Mouse (Mus musculus) bone marrow, adult 2 months (tissue): ENCODE measurements around the gene Ost4. TPM values are rescaled to one million over a fixed set of nuclear protein-coding genes. Genes with fewer than 3 reads are reported as not detected.
A peak's percentile ranks its signal among the peaks of the same experiment; 100 is the strongest.

ENCODE experiments used
- H3K27ac ChIP-seq: fragments of 200-500 bp; 2 replicates; pipeline ENCODE4 v1.5.1; 2012; ENCODE audit warnings: low read depth, mild to moderate bottlenecking, control low read depth, inconsistent platforms, low read length; ENCODE audit not compliant: control insufficient read depth, poor library complexity, insufficient read depth
- H3K4me1 ChIP-seq: fragments of 200-500 bp; 2 replicates; pipeline ENCODE4 v1.6.1; 2011; ENCODE audit warnings: low read length; ENCODE audit not compliant: control insufficient read depth, insufficient read depth
- H3K4me3 ChIP-seq: fragments of 200-500 bp; replicated peaks from 2 replicates; pipeline ENCODE3; 2011; ENCODE audit warnings: mild to moderate bottlenecking, low read depth, low read length, control low read depth; ENCODE audit not compliant: control insufficient read depth
- CTCF ChIP-seq: fragments of 200-500 bp; IDR thresholded peaks from 2 replicates; pipeline ENCODE4 v1.5.1; 2011; ENCODE audit warnings: low read length, control low read depth; ENCODE audit not compliant: control insufficient read depth, insufficient read depth
- POLR2A ChIP-seq: fragments of 200-500 bp; IDR thresholded peaks from 2 replicates; pipeline ENCODE4 v1.6.1; 2011; ENCODE audit warnings: low read depth, mild to moderate bottlenecking, control low read depth, low read length, borderline replicate concordance; ENCODE audit not compliant: control insufficient read depth
- WGBS: fragments of 180-500 bp; shearing (Covaris S2); methylation state at CpG from one replicate; pipeline ENCODE4 v1.1.7; 2018; 5-methylcytosine and 5-hydroxymethylcytosine counted together
- polyA plus RNA-seq: library from polyadenylated mRNA; stranded (reverse); fragments of >200 nt; gene quantifications from 2 replicates; pipeline ENCODE4 v1.2.4, GENCODE M21; 2011; ENCODE audit warnings: low replicate concordance; ENCODE audit not compliant: missing spikeins, insufficient read depth, insufficient read length

Gene Ost4
- polyA plus RNA-seq, result 147 and 148 TPM in 2 replicates

DNA sequence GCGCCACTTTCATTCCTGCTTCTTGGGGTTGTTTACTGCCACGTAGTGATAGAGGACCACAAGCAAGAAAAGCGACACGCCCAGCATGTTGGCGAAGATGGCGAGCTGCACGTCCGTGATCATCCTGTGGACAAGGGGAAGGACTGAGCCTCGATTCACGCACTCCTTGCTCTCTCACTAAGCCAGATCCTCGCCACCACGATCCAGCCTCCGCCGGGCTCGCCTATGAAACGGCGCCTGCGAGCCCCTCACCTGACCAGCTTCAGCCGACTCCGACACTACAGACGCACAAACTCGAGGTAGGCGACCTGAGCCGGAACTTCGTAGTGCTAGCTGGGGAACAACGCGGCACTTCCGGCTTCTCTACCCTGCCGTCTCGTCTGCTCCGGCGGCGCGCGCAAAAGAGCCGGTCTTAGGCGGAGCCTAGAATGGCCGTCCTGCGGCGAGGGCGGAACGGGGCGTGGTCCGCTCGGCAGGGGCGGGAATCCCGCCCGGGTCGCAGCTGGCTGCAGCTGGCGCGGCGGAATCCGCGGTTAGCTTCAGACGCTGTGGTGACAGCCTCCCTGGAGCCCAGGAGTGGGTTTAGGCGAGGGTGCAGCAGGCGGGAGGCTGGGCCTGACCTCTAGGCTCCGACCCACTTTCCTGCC is at the start of gene Ost4:
TSS of gene Ost4 (minus strand) at position 376 of the 647 bp plus-strand sequence.
- WGBS, result under 1% methylated on average over 58 of the region's 58 CpGs
- TF ChIP-seq POLR2A (peak; percentile 77; the same call in 1 of the 2 replicates), CTCF (no peak)
- Histone ChIP-seq H3K4me3 (peak within 1 kb of the TSS; percentile 85), H3K27ac (peak within 1 kb of the TSS; percentile 83), H3K4me1 (peaks cover 1% of the 10 kb centered on the region; the same call in 1 of the 2 replicates)

DNA sequence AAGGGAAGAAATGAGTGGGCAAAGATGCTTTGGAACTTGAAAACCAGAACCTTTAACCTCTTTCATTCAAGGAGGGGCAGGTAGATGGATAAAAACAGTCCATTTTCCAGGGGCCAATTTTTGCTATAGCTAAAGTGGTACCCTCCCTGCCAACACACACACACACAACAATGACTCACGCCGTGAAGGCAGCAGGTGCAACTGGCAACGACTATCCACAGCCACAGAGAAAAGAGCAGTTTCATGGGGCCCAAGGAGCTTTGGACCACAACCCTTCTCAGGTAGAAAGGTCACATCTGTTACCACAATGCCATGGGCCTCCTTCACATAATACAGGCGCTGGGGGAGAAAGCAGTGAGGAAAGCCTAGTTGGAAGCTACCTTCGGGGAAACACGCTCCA is 48.2 kb upstream of the Ost4 start:
- Histone ChIP-seq H3K4me1 (peaks cover 3% of the 10 kb centered on the region), H3K4me3 (no peak overlapping the region), H3K27ac (no peak overlapping the region)
- 89% methylated on average over 6 of the region's 6 CpGs for WGBS
- TF ChIP-seq POLR2A (no peak), CTCF (no peak)

DNA sequence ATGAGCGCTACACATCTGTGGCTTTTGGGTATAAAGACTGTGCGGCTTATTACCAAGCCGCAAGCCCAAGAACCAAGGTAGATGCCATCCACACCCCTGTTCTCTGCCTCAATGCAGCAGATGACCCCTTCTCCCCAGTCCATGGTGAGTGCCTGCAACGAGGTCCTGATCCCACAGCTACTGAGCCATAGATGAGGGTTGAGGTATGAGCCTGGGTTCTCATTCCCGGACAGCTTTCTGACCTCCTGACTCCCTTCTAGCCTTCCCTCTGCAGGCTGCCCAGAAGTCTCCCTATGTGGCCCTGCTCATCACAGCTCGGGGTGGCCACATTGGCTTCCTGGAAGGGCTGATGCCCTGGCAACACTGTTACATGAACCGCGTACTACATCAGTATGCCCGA is 47.0 kb upstream of the Ost4 start:
- Histone ChIP-seq H3K4me3 (no peak overlapping the region), H3K27ac (no peak overlapping the region), H3K4me1 (peaks cover 5% of the 10 kb centered on the region)
- TF ChIP-seq CTCF (no peak), POLR2A (no peak)
- WGBS, result 90% methylated on average over 9 of the region's 9 CpGs

DNA sequence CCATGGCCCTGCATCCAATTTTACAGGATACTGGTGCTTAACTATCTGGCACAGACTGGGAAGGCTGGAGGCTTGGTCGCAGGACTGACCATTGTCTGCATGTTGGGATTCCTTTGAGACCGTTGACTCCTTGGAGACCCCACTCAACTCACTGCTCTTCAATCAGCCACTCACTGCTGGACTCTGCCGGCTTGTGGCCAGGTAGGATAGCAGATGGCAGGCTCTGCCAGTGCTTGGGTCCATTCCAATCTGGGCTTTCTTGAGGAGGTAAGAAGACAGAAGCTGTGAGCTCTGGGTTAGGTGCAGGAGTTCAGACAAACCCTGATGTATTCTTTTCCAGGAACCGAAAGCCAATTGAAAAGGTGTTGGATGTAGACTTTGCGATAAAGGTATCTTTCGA is 46.5 kb upstream of the Ost4 start:
- H3K27ac ChIP-seq, result no peak overlapping the region

DNA sequence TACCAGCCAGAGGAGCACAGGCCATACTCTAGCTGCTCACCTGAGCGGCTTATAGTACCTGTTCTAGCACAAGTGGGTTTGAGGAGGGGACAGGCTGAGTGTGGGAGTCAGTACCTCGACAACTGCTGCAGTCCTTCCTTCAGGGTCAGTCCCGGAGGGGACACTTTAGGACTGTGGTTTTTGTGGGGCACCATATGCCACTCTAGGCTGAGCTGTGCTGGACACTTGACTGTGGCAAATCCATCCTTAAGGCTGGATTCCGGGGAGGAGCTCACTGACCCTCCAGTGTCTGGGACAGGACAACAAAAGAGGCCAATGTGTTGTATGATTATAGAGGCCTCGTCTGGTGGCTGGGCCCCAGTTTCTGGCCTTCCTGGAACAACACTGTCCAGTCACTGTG is 45.0 kb upstream of the Ost4 start:
- no peak for TF ChIP-seq CTCF
- TF ChIP-seq POLR2A, result no peak
- 74% methylated on average over 5 of the region's 5 CpGs for WGBS
- H3K4me1 ChIP-seq, result peaks cover 2% of the 10 kb centered on the region

More for the DNA sequence above, 46.5 kb upstream of the Ost4 start:
- H3K4me1 ChIP-seq, result peaks cover 6% of the 10 kb centered on the region
- no peak overlapping the region for H3K4me3 ChIP-seq
- 94% methylated on average over 6 of the region's 6 CpGs for WGBS
- TF ChIP-seq POLR2A, result no peak
- TF ChIP-seq CTCF, result no peak

DNA sequence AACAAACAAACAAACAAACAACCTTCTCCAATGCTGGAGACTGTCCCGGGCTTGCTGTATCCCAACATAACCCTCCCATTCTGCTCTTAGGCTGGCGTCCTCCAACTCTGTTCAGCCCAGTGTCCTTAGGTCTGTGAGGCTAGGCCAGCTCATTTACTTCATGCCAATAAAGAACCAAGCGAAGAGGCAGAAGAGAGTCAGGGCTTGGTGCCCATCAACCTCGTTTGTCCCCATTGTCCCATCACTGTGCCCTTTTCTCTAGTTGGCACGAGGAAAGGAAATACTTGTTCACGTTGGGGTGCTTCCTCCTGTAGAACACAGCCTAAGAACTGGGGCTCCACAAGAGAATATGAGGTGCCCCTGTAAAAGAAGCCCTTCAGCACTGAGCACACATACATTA is 44.1 kb upstream of the Ost4 start:
- H3K4me1 ChIP-seq, result peaks cover 2% of the 10 kb centered on the region
- H3K4me3 ChIP-seq, result no peak overlapping the region
- no peak for TF ChIP-seq POLR2A
- H3K27ac ChIP-seq, result no peak overlapping the region
- 75% methylated on average over 6 of the region's 6 CpGs for WGBS

More for the DNA sequence above, 45.0 kb upstream of the Ost4 start:
- H3K4me3 ChIP-seq, result no peak overlapping the region
- no peak overlapping the region for H3K27ac ChIP-seq

DNA sequence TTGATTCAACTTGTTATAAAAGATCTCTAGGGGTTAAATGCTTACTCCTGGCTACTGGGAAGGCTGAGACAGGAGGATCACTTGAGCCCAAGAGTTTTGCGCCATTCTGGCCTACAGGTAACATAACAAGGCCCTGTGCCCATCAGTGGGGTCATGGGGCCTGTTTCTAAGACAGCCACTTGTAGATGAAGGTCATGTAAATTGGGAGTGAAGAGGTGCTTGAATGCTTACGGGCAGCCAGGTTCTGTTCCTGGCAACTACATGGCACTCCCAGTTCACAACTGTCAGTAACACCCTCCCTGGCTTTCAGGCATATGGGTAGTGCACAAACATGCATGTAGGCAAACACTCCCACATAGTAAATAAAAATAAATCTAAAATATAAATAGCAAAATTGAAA is 43.3 kb upstream of the Ost4 start:
- no peak overlapping the region for H3K4me3 ChIP-seq
- no peak for TF ChIP-seq POLR2A
- no peak for TF ChIP-seq CTCF

DNA sequence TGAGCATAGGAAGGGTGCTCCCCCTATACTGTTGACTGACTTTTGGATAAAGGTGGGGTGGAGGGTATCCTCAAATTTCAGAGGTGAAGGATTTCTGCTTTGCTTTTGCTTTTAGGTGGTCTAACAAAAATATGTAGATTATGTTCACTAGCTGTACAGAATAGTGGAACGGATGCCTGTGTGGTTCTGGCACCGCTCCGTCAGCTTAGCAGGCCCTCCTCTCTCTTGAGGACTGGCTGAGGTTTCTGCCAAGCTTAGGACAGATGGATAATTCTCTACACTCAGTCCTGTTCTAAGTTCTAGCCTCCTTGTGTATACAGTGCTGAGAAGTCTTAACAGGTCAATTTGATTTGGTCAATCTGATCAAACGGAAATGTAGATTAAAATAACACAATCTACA is 42.9 kb upstream of the Ost4 start:
- TF ChIP-seq POLR2A, result no peak
- no peak for TF ChIP-seq CTCF
- Histone ChIP-seq H3K4me1 (peaks cover 2% of the 10 kb centered on the region), H3K4me3 (peak overlapping the region; percentile 9), H3K27ac (no peak overlapping the region)
- 57% methylated on average over 4 of the region's 4 CpGs for WGBS

More for the DNA sequence above, 43.3 kb upstream of the Ost4 start:
- Histone ChIP-seq H3K4me1 (peaks cover 2% of the 10 kb centered on the region), H3K27ac (no peak overlapping the region)
- 89% methylated on average over 2 of the region's 2 CpGs for WGBS
